Mouse (Mus musculus) hindbrain, embryonic 10.5 days (tissue): ENCODE data around the gene Lsm7. TPM values are rescaled to one million over a fixed set of nuclear protein-coding genes. Genes with fewer than 3 reads are reported as not detected.

Source experiments
- DNase-seq: peaks from one replicate; pipeline ENCODE4 v3.0.0-alpha.2; 2017; ENCODE audit warnings: low spot score
- H3K27ac ChIP-seq: fragments of 300-500 bp; sonication (generic); 2 replicates; pipeline ENCODE4 v1.5.1; 2016; ENCODE audit warnings: mild to moderate bottlenecking, moderate library complexity
- H3K27me3 ChIP-seq: fragments of 300-500 bp; sonication (generic); 2 replicates; pipeline ENCODE4 v1.6.1; 2016; ENCODE audit warnings: mild to moderate bottlenecking; ENCODE audit not compliant: poor library complexity, insufficient read depth, severe bottlenecking
- H3K36me3 ChIP-seq: fragments of 300-500 bp; sonication (generic); 2 replicates; pipeline ENCODE4 v1.6.1; 2016; ENCODE audit warnings: mild to moderate bottlenecking, moderate library complexity
- H3K4me1 ChIP-seq: fragments of 300-500 bp; sonication (generic); replicated peaks from 2 replicates; pipeline ENCODE4 v1.6.1; 2016; ENCODE audit warnings: mild to moderate bottlenecking
- H3K4me3 ChIP-seq: fragments of 300-500 bp; sonication (generic); 2 replicates; pipeline ENCODE4 v1.5.1; 2016; ENCODE audit warnings: mild to moderate bottlenecking, moderate library complexity
- H3K9me3 ChIP-seq: fragments of 300-500 bp; sonication (generic); 2 replicates; pipeline ENCODE4 v1.6.1; 2016; ENCODE audit warnings: mild to moderate bottlenecking, moderate library complexity
- WGBS: fragments of 180-500 bp; shearing (Covaris S2); methylation state at CpG from one replicate; pipeline ENCODE4 v1.1.7; 2016; 5-methylcytosine and 5-hydroxymethylcytosine counted together
- polyA plus RNA-seq: library from polyadenylated mRNA; unstranded; fragments of >200 nt; fragmentation: Nextera tagmentation; extraction: Ambion mirVana; gene quantifications from 2 replicates; pipeline ENCODE4 v1.2.1, GENCODE M21; 2016

The Lsm7 gene
- polyA plus RNA-seq, 1 experiment from 2014 or later = 327 TPM

DNA sequence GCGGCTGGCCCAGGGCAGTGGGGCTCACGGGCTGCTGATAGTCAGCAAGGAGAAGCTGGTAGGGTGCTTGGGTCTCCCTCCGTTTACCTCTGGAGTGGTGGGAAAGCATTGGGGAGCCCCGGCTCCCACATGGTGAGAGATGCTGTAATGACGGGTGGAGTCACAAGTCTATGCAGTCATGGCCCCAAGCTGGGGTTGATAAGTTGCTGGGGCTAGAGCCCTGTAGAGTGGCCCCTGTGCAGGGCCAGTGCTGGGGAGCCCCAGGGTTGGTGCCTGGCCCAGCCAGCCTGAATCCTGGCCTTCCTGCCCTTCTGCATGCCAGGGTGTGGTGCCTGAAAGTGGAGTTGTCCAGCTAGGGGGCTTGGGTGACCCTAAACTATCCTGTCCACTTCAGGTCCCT is 7.3 kb upstream of the Lsm7 start:
- no peak overlapping the region for H3K27ac ChIP-seq
- 85% methylated on average over 5 of the region's 5 CpGs for WGBS
- no peak overlapping the region for H3K4me3 ChIP-seq
- no peak for DNase-seq
- peaks cover 17% of the 10 kb centered on the region for H3K4me1 ChIP-seq
- H3K27me3 ChIP-seq = no peaks in the 10 kb centered on the region
- H3K9me3 ChIP-seq = no peaks in the 10 kb centered on the region
- H3K36me3 ChIP-seq = peaks cover 67% of the 10 kb centered on the region

GRCm38 (mm10) chr10:80858350-80858935 is 3.4 kb upstream of the Lsm7 start:
- Histone ChIP-seq H3K27ac (peak overlapping the region; percentile 92; the same call in 1 of the 2 replicates), H3K4me1 (peaks cover 50% of the 10 kb centered on the region), H3K27me3 (no peaks in the 10 kb centered on the region), H3K36me3 (peaks cover 32% of the 10 kb centered on the region), H3K4me3 (peak overlapping the region; percentile 79), H3K9me3 (no peaks in the 10 kb centered on the region)
- 79% methylated on average over 7 of the region's 7 CpGs for WGBS
- no peak for DNase-seq

DNA sequence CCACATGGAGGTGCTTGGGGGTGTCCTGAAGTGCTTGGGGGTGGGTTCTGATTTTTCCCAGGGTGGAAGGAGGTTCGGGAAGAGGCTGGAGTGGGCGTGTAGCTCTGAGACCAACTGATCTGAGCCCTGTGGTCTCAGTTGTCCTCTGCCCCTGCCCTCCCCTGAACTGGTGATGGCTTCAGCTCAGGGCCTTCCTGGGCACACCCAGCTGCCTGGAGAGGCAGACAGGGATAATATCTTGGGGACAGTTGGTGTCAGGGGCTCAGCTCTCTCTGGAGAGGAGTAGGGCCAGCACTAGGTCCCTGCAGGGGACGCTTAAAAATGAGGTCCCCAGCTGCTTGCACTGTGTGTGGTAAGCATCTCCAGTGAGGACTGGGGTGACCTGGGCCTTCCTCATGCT is 2.8 kb upstream of the Lsm7 start:
- Histone ChIP-seq H3K27ac (peak overlapping the region; percentile 92), H3K27me3 (no peaks in the 10 kb centered on the region), H3K4me1 (peaks cover 54% of the 10 kb centered on the region), H3K36me3 (peaks cover 32% of the 10 kb centered on the region), H3K9me3 (no peaks in the 10 kb centered on the region), H3K4me3 (peak overlapping the region; percentile 79)
- 53% methylated on average over 3 of the region's 3 CpGs for WGBS
- no peak for DNase-seq

- peak overlapping the region; percentile 92 for H3K27ac ChIP-seq
- H3K4me3 ChIP-seq = peak overlapping the region; percentile 79; the same call in 1 of the 2 replicates
- H3K4me1 ChIP-seq = peaks cover 54% of the 10 kb centered on the region
- peaks cover 30% of the 10 kb centered on the region for H3K36me3 ChIP-seq
- H3K27me3 ChIP-seq = no peaks in the 10 kb centered on the region
- WGBS = 49% methylated on average over 8 of the region's 8 CpGs
- H3K9me3 ChIP-seq = no peaks in the 10 kb centered on the region
- peak; percentile 28 for DNase-seq
Observed at GRCm38 (mm10) chr10:80857386-80857785, 2.4 kb upstream of the Lsm7 start.

DNA sequence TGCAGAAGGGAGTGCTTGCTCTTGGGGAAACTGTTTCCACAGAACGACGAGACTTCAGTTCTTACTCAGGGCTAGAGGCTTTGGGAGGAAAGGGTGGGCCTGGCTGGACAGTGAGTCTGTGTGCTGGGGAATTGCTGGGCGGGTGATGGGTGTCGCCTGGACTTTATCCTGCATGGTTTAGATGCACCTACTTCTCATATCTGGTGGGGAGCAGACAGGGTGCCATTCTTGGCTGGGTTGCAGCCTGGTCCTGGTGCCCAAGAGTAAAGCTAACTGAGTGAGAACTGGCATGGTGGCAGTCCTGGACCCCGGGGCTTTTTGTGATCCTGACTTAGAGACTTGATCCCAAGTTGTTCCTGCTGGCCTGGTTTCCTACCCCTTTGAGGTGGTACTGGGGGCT is 1.9 kb upstream of the Lsm7 start:
- Histone ChIP-seq H3K27ac (peak overlapping the region; percentile 92), H3K4me1 (peaks cover 54% of the 10 kb centered on the region)
- WGBS = 82% methylated on average over 5 of the region's 5 CpGs

GRCm38 (mm10) chr10:80856267-80856666 is 1.3 kb upstream of the Lsm7 start:
- peak overlapping the region; percentile 92; the same call in 1 of the 2 replicates for H3K27ac ChIP-seq
- peaks cover 30% of the 10 kb centered on the region for H3K36me3 ChIP-seq
- DNase-seq = peak; percentile 21
- peaks cover 54% of the 10 kb centered on the region for H3K4me1 ChIP-seq
- no peaks in the 10 kb centered on the region for H3K9me3 ChIP-seq
- H3K4me3 ChIP-seq = peak overlapping the region; percentile 79
- H3K27me3 ChIP-seq = no peaks in the 10 kb centered on the region
- 75% methylated on average over 3 of the region's 3 CpGs for WGBS

More for the DNA sequence above, 1.9 kb upstream of the Lsm7 start:
- Histone ChIP-seq H3K27me3 (no peaks in the 10 kb centered on the region), H3K4me3 (peak overlapping the region; percentile 79; the same call in 1 of the 2 replicates), H3K9me3 (no peaks in the 10 kb centered on the region), H3K36me3 (peaks cover 30% of the 10 kb centered on the region)
- DNase-seq = no peak

- 22% methylated on average over 11 of the region's 11 CpGs for WGBS
- H3K27me3 ChIP-seq = no peaks in the 10 kb centered on the region
- no peaks in the 10 kb centered on the region for H3K9me3 ChIP-seq
- H3K4me3 ChIP-seq = peak overlapping the region; percentile 79
- DNase-seq = no peak
- H3K4me1 ChIP-seq = peaks cover 54% of the 10 kb centered on the region
- peak overlapping the region; percentile 92 for H3K27ac ChIP-seq
- peaks cover 31% of the 10 kb centered on the region for H3K36me3 ChIP-seq
Observed at GRCm38 (mm10) chr10:80855749-80856073, 702 bp upstream of the Lsm7 start.

- Histone ChIP-seq H3K4me1 (peaks cover 31% of the 10 kb centered on the region), H3K27ac (no peak overlapping the region), H3K9me3 (no peaks in the 10 kb centered on the region), H3K36me3 (peaks cover 38% of the 10 kb centered on the region), H3K4me3 (0 out of 2 replicates have a peak overlapping the region, but pooled peaks have one; percentile 2), H3K27me3 (peaks cover 31% of the 10 kb centered on the region)
- 9% methylated on average over 10 of the region's 10 CpGs for WGBS
- peak; percentile 39 for DNase-seq
Observed at GRCm38 (mm10) chr10:80848571-80848970, 6.4 kb downstream of the Lsm7 start.

- H3K4me1 ChIP-seq = peaks cover 46% of the 10 kb centered on the region
- DNase-seq = no peak
- no peaks in the 10 kb centered on the region for H3K9me3 ChIP-seq
- peaks cover 11% of the 10 kb centered on the region for H3K36me3 ChIP-seq
- H3K4me3 ChIP-seq = no peak overlapping the region
- WGBS = 86% methylated on average over 12 of the region's 12 CpGs
- peaks cover 59% of the 10 kb centered on the region for H3K27me3 ChIP-seq
- no peak overlapping the region for H3K27ac ChIP-seq
Observed at GRCm38 (mm10) chr10:80845732-80846131, 9.3 kb downstream of the Lsm7 start.

- Histone ChIP-seq H3K27me3 (peaks cover 61% of the 10 kb centered on the region), H3K4me3 (no peak overlapping the region; the same call in 1 of the 2 replicates), H3K27ac (0 out of 2 replicates have a peak overlapping the region, but pooled peaks have one; percentile 8), H3K9me3 (no peaks in the 10 kb centered on the region), H3K4me1 (peaks cover 52% of the 10 kb centered on the region), H3K36me3 (peaks cover 6% of the 10 kb centered on the region)
- WGBS = 61% methylated on average over 8 of the region's 8 CpGs
- no peak for DNase-seq
Observed at GRCm38 (mm10) chr10:80845055-80845693, 9.8 kb downstream of the Lsm7 start.

DNA sequence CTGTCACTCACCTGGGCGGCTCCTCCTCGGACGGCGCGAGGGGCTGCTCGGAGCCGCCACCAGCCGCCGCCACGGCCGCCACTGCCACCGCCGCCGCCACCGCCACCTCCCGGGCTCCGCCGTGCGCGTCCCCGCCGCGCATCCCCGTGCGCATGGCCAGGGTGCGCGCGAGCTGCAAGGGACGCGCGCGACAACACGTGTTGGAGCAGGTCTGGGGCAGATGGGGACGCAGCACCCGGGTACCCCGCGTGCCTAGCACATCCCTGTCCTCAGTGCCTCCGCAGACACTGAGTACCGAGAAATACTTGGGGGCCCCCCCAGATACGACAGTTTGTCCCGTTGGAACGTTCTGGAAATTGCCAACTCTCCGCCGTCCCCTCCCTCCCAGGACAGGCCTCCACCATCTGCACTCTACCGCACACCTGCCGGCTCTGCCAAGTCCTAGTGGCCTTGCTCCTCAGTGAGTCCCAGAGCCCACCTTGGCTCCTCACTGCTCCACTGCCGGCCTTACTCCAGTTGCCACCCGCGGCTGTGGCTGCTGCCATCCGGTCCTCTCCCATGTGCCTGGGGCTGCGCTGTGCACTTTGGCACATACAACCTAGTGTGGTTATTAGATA is 11.0 kb downstream of the Lsm7 start, which contains the start of gene Lingo3:
Gene Lingo3 (minus strand): TSS at position 109 of the 617 bp plus-strand sequence.
- no peak for DNase-seq
- Histone ChIP-seq H3K4me3 (peak within 1 kb of the TSS; percentile 56), H3K27me3 (peaks cover 61% of the 10 kb centered on the region), H3K36me3 (no peaks in the 10 kb centered on the region), H3K4me1 (peaks cover 55% of the 10 kb centered on the region), H3K9me3 (no peaks in the 10 kb centered on the region), H3K27ac (peak within 1 kb of the TSS; percentile 77)
- 4% methylated on average over 51 of the region's 51 CpGs for WGBS

DNA sequence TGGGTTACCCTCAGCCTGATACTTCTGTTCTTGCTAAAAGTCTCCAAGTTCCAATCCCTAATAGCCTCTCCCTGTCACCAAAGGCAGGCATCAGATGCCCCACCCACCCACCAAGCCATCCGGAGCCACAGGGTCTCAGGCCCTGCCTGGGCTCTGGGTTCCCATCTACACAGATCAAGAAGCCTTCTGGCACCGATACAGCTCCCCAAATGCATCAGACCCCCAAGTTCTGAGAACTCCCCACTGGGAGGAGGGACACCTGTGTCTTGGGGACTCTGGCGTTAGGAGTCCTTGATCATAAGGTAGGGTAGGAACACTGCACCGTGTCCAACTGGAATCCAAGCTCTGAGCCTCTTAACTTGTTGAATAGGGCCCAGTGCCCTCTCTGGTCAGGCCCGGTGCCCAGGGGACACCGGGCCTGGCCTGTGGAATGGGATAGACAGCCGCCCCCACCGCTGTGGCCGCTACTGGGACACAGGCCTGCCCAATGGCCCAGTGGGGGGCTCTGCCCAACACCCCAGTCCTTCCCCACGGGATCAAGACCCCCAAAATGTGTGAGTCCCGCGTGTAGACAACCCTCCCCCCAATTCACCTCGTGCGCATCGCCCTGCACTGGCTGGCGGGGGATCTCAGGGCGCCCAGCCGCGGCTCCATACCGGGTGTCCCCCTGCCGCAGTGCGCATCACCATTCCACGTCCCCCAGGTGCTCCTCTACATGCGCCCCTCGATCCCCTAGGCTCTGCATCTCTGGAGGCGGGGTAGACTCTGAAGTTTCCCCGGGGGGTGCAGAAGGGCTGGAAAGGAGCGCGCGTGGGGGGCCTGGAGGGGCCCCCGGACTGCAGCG is 11.7 kb downstream of the Lsm7 start:
- peak overlapping the region; percentile 77 for H3K27ac ChIP-seq
- DNase-seq = no peak

More for the DNA sequence above, 11.7 kb downstream of the Lsm7 start:
- peaks cover 51% of the 10 kb centered on the region for H3K4me1 ChIP-seq
- peak overlapping the region; percentile 56 for H3K4me3 ChIP-seq
- no peaks in the 10 kb centered on the region for H3K9me3 ChIP-seq
- 9% methylated on average over 32 of the region's 32 CpGs for WGBS
- H3K27me3 ChIP-seq = peaks cover 66% of the 10 kb centered on the region
- no peaks in the 10 kb centered on the region for H3K36me3 ChIP-seq
